Mouse (Mus musculus): ENCODE results near the gene Gm3500.
"Not testable (repeated sequence)": the region's sequence is repeated elsewhere in the genome, so short reads cannot be mapped to it uniquely, and the experiment has no call there.

Gm3500 gene

DNA sequence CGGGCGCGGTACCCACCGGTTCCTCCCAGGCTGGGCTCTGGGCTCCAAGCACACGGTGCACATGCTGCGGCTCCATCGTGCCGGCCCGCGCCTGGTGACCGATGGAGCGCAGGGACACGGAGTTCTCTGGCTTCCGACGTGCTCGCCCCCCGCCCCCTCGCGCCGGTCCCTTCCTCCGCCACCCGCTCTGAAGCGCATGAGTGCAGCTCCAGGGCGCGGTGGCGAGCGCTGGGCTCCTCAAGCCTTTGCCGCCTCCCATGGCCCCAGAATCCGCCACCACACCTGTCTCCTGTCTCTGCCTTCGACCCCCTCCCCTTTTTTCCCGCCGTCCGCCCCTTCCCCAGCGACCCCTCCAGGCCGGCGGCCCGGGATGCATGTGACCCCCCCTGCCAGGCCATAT is at the start of gene Gm3500:
TSS of gene Gm3500 (minus strand) at position 101 of the 400 bp plus-strand sequence.
- not testable (repeated sequence) for DNase-seq

DNA sequence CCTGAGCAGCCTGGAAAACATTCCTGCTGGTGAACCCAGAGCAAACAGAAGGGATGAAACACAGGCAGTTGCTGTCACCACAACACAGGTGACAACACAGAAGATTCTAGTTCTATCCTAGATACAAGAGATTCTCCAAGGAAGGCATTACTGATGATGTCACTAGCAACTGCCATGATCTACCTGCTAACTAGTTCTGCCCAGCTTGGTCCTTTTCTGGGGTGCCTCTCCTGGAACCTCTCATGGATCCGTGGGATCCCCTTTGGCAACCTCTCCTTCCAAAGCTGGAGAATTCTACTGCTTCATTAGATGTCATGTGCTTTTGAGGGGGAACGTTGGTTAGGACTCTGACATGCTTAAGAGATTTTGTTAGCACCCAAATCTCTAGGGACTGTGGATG is 54.0 kb downstream of the Gm3500 start, which contains the start of gene Gm3542:
TSS of gene Gm3542 (minus strand) at position 101 of the 400 bp plus-strand sequence.
- not testable (repeated sequence) for DNase-seq
